Mouse (Mus musculus): Measurements from ENCODE around the gene Endov. TPM values are rescaled to one million over a fixed set of nuclear protein-coding genes. Genes with fewer than 3 reads are reported as not detected.

Endov gene
- total and polyA plus RNA-seq, 3 experiments, result 13.0 to 18.5 (median 13.3) TPM

DNA sequence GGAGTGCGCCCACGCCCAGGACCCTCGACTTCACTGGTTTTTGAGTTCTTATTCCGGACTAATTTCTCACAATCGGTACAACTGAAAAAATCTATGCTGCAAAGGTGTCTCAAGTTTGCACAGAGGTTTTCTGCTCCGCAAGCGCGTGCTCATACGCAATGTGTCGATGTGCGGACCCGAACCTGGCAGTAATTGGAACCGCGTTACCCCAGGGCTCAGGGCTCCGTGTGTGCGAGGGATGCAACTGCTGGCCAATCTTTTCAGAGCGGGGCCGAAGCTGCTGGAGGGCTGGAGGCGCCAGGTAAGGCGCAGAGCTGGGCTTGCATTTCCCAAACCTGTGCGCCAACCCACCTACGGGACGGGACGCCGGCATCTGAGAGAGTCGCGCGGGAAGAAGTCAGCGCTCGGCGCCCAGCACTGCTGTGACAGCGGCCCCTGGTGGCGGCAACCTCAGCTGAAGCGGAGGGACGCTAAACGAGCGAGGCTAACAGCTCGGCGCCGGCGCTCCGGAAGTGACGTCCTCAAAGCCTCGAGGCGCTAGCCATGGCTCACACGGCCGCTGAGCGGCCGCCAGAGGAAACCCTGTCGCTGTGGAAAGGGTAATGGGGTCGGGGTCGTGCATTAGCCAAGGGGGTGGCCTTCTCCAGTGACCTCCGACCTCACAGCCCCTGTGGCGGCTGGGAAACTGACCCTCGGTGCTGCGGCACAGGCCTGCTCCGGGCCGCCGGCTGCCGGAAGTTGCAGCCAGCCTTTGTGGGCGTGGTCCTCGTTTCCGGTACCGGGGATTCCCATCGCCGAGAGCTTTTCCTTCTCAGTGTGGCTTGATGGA, at the start of gene Endov (continued):
- TF ChIP-seq CHD2 (IDR thresholded peaks at IDR 0.05; ENCODE audit: low read length), result peak; percentile 61; the same call in 1 of the 2 replicates

DNA sequence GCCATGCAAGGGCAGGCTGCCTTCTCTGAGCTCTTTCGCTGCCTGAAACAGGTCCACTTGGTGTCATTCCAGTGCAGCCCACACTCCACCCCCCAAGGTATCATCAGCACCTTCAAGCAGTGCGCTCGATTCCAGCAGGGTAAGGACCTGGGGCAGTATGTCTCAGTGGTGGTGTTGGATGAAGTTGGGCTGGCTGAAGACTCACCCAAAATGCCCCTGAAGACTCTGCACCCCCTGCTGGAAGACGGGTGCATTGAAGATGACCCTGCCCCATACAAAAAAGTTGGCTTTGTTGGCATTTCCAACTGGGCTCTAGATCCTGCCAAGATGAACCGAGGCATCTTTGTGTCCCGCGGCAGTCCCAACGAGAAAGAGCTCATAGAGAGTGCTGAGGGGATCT, 48.9 kb upstream of the Endov start:
- Histone ChIP-seq H3K4me1 (ENCODE audit: control insufficient read depth in 1 of 2, insufficient read depth in 2 of 2) (peaks cover 0 to 1% of the 10 kb centered on the region in 2 experiments; a peak in 2 of 4 replicates), H3K27me3 (replicated peaks) (peaks cover 5% of the 10 kb centered on the region), H3K4me3 (replicated peaks in 1 of 3; ENCODE audit: low read depth in 2 of 3, low read length in 2 of 3, poor library complexity in 1 of 3) (no peak overlapping the region), H3K27ac (ENCODE audit: insufficient read depth, low read depth) (no peak overlapping the region), H3K4me2 (ENCODE audit: insufficient read depth, low read depth, poor library complexity, severe bottlenecking) (no peak overlapping the region), H3K36me3 (replicated peaks in 1 of 2; ENCODE audit: control insufficient read depth in 1 of 2, insufficient read depth in 1 of 2, low read length in 1 of 2) (peaks cover 80 to 92% of the 10 kb centered on the region in 2 experiments), H3K9ac (ENCODE audit: insufficient read depth, low read depth) (no peak overlapping the region), H3K9me3 (replicated peaks; ENCODE audit: low read length) (no peaks in the 10 kb centered on the region), H3K79me2 (replicated peaks; ENCODE audit: control insufficient read depth, extremely low read depth, insufficient read depth, poor library complexity, severe bottlenecking) (no peaks in the 10 kb centered on the region)
- dilution Hi-C loops (cut with MboI; ENCODE audit: extremely low pct_ligation_motif_present, extremely low pct_unique_long_range_greater_than_20kb, low sequenced_read_pairs), result no loop called here
- DNase-seq (ENCODE audit: extremely low read depth), result peak; percentile 27
- in situ Hi-C loops (cut with MboI; ENCODE audit: low pct_ligation_motif_present, low pct_unique_long_range_greater_than_20kb, low sequenced_read_pairs), result loop anchor here (5.0 kb wide), 1 partner anchor 100 kb away; no protein-coding TSS in a partner anchor
- TF ChIP-seq MEF2A (IDR thresholded peaks at IDR 0.05; ENCODE audit: borderline replicate concordance, low read depth, low read length), result no peak
- TF ChIP-seq CTCF (conservative IDR thresholded peaks at IDR 0.05 in 1 of 2, IDR thresholded peaks at IDR 0.05 in 1 of 2; ENCODE audit: low read depth in 2 of 2, low read length in 2 of 2), result peak; percentile 37 to 70; a peak in 3 of 4 replicates
- no peak for TF ChIP-seq USF2 (conservative IDR thresholded peaks at IDR 0.05; ENCODE audit: low read depth, low read length)
- TF ChIP-seq BHLHE40 (IDR thresholded peaks at IDR 0.05; ENCODE audit: low read depth, low read length), result no peak
- no peak for TF ChIP-seq ZC3H11A (IDR thresholded peaks at IDR 0.05; ENCODE audit: low read depth, low read length)
- peak; percentile 46 for TF ChIP-seq RAD21 (IDR thresholded peaks at IDR 0.05; ENCODE audit: low read depth, low read length)
- peak; percentile 76 for TF ChIP-seq SMC3 (IDR thresholded peaks at IDR 0.05; ENCODE audit: low read depth, low read length)
- TF ChIP-seq ZNF384 (IDR thresholded peaks at IDR 0.05; ENCODE audit: low read depth, low read length), result no peak
- TF ChIP-seq MAFK (IDR thresholded peaks at IDR 0.05; ENCODE audit: insufficient replicate concordance, low read length), result no peak

DNA sequence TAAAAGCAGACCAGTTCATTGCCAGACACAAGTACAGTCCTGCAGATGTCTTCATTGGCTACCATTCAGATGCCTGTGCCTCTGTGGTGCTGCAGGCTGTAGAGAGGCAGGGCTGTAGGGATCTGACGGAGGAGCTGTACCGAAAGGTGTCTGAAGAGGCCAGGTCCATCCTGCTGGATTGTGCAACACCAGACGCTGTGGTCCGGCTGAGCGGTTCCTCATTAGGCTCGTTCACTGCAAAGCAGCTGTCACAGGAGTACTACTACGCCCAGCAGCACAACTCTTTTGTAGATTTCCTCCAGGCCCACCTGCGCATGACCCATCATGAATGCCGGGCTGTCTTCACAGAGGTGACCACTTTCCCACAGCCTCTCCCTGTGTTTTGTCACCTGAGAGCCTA, 47.7 kb upstream of the Endov start:
- Histone ChIP-seq H3K27ac (ENCODE audit: insufficient read depth, low read depth) (no peak overlapping the region), H3K79me2 (replicated peaks; ENCODE audit: control insufficient read depth, extremely low read depth, insufficient read depth, poor library complexity, severe bottlenecking) (no peaks in the 10 kb centered on the region)

More for the DNA sequence above, 47.7 kb upstream of the Endov start:
- Histone ChIP-seq H3K9ac (ENCODE audit: insufficient read depth, low read depth) (no peak overlapping the region), H3K4me3 (replicated peaks in 1 of 3; ENCODE audit: low read depth in 2 of 3, low read length in 2 of 3, poor library complexity in 1 of 3) (no peak overlapping the region), H3K4me1 (ENCODE audit: control insufficient read depth in 1 of 2, insufficient read depth in 2 of 2) (no peaks in the 10 kb centered on the region), H3K4me2 (ENCODE audit: insufficient read depth, low read depth, poor library complexity, severe bottlenecking) (no peak overlapping the region), H3K27me3 (replicated peaks) (no peaks in the 10 kb centered on the region), H3K36me3 (replicated peaks in 1 of 2; ENCODE audit: control insufficient read depth in 1 of 2, insufficient read depth in 1 of 2, low read length in 1 of 2) (peaks cover 77 to 88% of the 10 kb centered on the region in 2 experiments), H3K9me3 (replicated peaks; ENCODE audit: low read length) (no peaks in the 10 kb centered on the region)
- DNase-seq (ENCODE audit: extremely low read depth), result no peak
- dilution Hi-C loops (cut with MboI; ENCODE audit: extremely low pct_ligation_motif_present, extremely low pct_unique_long_range_greater_than_20kb, low sequenced_read_pairs), result no loop called here
- in situ Hi-C loops (cut with MboI; ENCODE audit: low pct_ligation_motif_present, low pct_unique_long_range_greater_than_20kb, low sequenced_read_pairs), result loop anchor here (5.0 kb wide), 1 partner anchor 101 kb away; no protein-coding TSS in a partner anchor
- TF ChIP-seq KAT2A (IDR thresholded peaks at IDR 0.05; ENCODE audit: insufficient replicate concordance, low read length) (no peak), ZC3H11A (IDR thresholded peaks at IDR 0.05; ENCODE audit: low read depth, low read length) (no peak), TBP (conservative IDR thresholded peaks at IDR 0.05; ENCODE audit: low read depth, low read length) (no peak), E2F4 (IDR thresholded peaks at IDR 0.05; ENCODE audit: insufficient replicate concordance, low read depth, low read length) (no peak), POLR2A (IDR thresholded peaks at IDR 0.05; ENCODE audit: low read depth, low read length) (no peak), NELFE (IDR thresholded peaks at IDR 0.05; ENCODE audit: low read depth, low read length) (no peak), MAZ (IDR thresholded peaks at IDR 0.05; ENCODE audit: low read depth, low read length) (no peak), POLR2AphosphoS2 (IDR thresholded peaks at IDR 0.05; ENCODE audit: low read depth, low read length) (no peak), SMC3 (IDR thresholded peaks at IDR 0.05; ENCODE audit: low read depth, low read length) (no peak)
